Mouse (Mus musculus) hindbrain, embryonic 16.5 days (tissue): ENCODE results near the gene Upk1b. TPM values are rescaled to one million over a fixed set of nuclear protein-coding genes. Genes with fewer than 3 reads are reported as not detected.

Experiments used
- ATAC-seq: fragments of 200-750 bp; cut with Nextera tagmentation; 2 replicates; pipeline ENCODE4 v1.8.0; 2017; ENCODE audit warnings: moderate TSS enrichment, moderate library complexity
- H3K27ac ChIP-seq: fragments of 300-500 bp; sonication (generic); 2 replicates; pipeline ENCODE4 v1.5.1; 2014; ENCODE audit warnings: low read depth, mild to moderate bottlenecking, control low read depth, low read length, moderate library complexity
- H3K27me3 ChIP-seq: fragments of 300-500 bp; sonication (generic); replicated peaks from 2 replicates; pipeline ENCODE4 v1.6.1; 2014; ENCODE audit warnings: low read length; ENCODE audit not compliant: control insufficient read depth, insufficient read depth
- H3K36me3 ChIP-seq: fragments of 300-500 bp; sonication (generic); 2 replicates; pipeline ENCODE4 v1.6.1; 2014; ENCODE audit warnings: mild to moderate bottlenecking, low read length, moderate library complexity, mixed read lengths; ENCODE audit not compliant: control insufficient read depth, insufficient read depth
- H3K4me1 ChIP-seq: fragments of 300-500 bp; sonication (generic); 2 replicates; pipeline ENCODE4 v1.6.1; 2014; ENCODE audit warnings: low read depth, low read length; ENCODE audit not compliant: control insufficient read depth, insufficient read depth
- H3K4me2 ChIP-seq: fragments of 300-500 bp; sonication (generic); 2 replicates; pipeline ENCODE4 v1.6.1; 2014; ENCODE audit warnings: mild to moderate bottlenecking, low read length, control low read depth, moderate library complexity
- H3K4me3 ChIP-seq: fragments of 300-500 bp; sonication (generic); 2 replicates; pipeline ENCODE4 v1.5.1; 2014; ENCODE audit warnings: mild to moderate bottlenecking, low read length, control low read depth, moderate library complexity
- H3K9ac ChIP-seq: fragments of 300-500 bp; sonication (generic); 2 replicates; pipeline ENCODE4 v1.6.1; 2014; ENCODE audit warnings: low read depth, mild to moderate bottlenecking, control low read depth, low read length, moderate library complexity
- H3K9me3 ChIP-seq: fragments of 300-500 bp; sonication (generic); 2 replicates; pipeline ENCODE4 v1.6.1; 2014; ENCODE audit warnings: mild to moderate bottlenecking, low read length, moderate library complexity; ENCODE audit not compliant: control insufficient read depth
- WGBS: fragments of 180-500 bp; shearing (Covaris S2); extraction: QIAGEN DNeasy Blood & Tissue Kit; methylation state at CpG from one replicate; pipeline ENCODE4 v1.1.7; 2014; 5-methylcytosine and 5-hydroxymethylcytosine counted together
- polyA plus RNA-seq: library from polyadenylated mRNA; unstranded; fragments of >200 nt; fragmentation: Nextera tagmentation; extraction: Ambion mirVana; gene quantifications from 2 replicates; pipeline ENCODE4 v1.2.1, GENCODE M21; 2015

Upk1b gene
- polyA plus RNA-seq, 1 experiment from 2014 or later, result 0.60 TPM

GRCm38 (mm10) chr16:38767761-38768160, 32.4 kb downstream of the Upk1b start:
- H3K27ac ChIP-seq, result no peak overlapping the region
- no peaks in the 10 kb centered on the region for H3K9me3 ChIP-seq
- H3K4me2 ChIP-seq, result no peak overlapping the region
- 85% methylated on average over 8 of the region's 8 CpGs for WGBS
- peaks cover 29% of the 10 kb centered on the region for H3K36me3 ChIP-seq
- no peak overlapping the region for H3K9ac ChIP-seq
- no peak for ATAC-seq
- no peaks in the 10 kb centered on the region for H3K4me1 ChIP-seq
- no peak overlapping the region for H3K4me3 ChIP-seq
- H3K27me3 ChIP-seq, result no peaks in the 10 kb centered on the region

- Histone ChIP-seq H3K27me3 (no peaks in the 10 kb centered on the region), H3K27ac (no peak overlapping the region), H3K4me1 (no peaks in the 10 kb centered on the region), H3K4me2 (no peak overlapping the region), H3K9me3 (no peaks in the 10 kb centered on the region), H3K36me3 (peaks cover 29% of the 10 kb centered on the region), H3K9ac (no peak overlapping the region), H3K4me3 (no peak overlapping the region)
- ATAC-seq, result no peak
- WGBS, result 66% methylated on average over 3 of the region's 3 CpGs
Measured at GRCm38 (mm10) chr16:38766671-38767070, 33.5 kb downstream of the Upk1b start.

- Histone ChIP-seq H3K27ac (no peak overlapping the region), H3K27me3 (no peaks in the 10 kb centered on the region), H3K4me1 (no peaks in the 10 kb centered on the region), H3K36me3 (peaks cover 29% of the 10 kb centered on the region), H3K9me3 (no peaks in the 10 kb centered on the region), H3K4me3 (no peak overlapping the region), H3K4me2 (no peak overlapping the region), H3K9ac (no peak overlapping the region)
- no peak for ATAC-seq
- WGBS, result 80% methylated on average over 4 of the region's 4 CpGs
Measured at GRCm38 (mm10) chr16:38763508-38763907, 36.6 kb downstream of the Upk1b start.

- peaks cover 31% of the 10 kb centered on the region for H3K36me3 ChIP-seq
- ATAC-seq, result no peak
- WGBS, result 84% methylated on average over 8 of the region's 8 CpGs
Measured at GRCm38 (mm10) chr16:38762401-38762800, 37.7 kb downstream of the Upk1b start.

GRCm38 (mm10) chr16:38761972-38762371, 38.2 kb downstream of the Upk1b start:
- WGBS, result 89% methylated on average over 5 of the region's 5 CpGs
- no peak for ATAC-seq
- H3K4me1 ChIP-seq, result no peaks in the 10 kb centered on the region
- no peak overlapping the region for H3K27ac ChIP-seq
- H3K27me3 ChIP-seq, result no peaks in the 10 kb centered on the region
- H3K4me2 ChIP-seq, result no peak overlapping the region
- H3K9me3 ChIP-seq, result no peaks in the 10 kb centered on the region
- no peak overlapping the region for H3K4me3 ChIP-seq
- peaks cover 29% of the 10 kb centered on the region for H3K36me3 ChIP-seq
- no peak overlapping the region for H3K9ac ChIP-seq

More at GRCm38 (mm10) chr16:38762401-38762800, 37.7 kb downstream of the Upk1b start:
- Histone ChIP-seq H3K9me3 (no peaks in the 10 kb centered on the region), H3K4me3 (no peak overlapping the region), H3K4me2 (no peak overlapping the region), H3K4me1 (no peaks in the 10 kb centered on the region), H3K9ac (no peak overlapping the region), H3K27ac (no peak overlapping the region), H3K27me3 (no peaks in the 10 kb centered on the region)

GRCm38 (mm10) chr16:38760834-38761375, 39.2 kb downstream of the Upk1b start:
- no peak overlapping the region for H3K27ac ChIP-seq
- no peaks in the 10 kb centered on the region for H3K27me3 ChIP-seq
- no peak for ATAC-seq
- no peak overlapping the region for H3K4me2 ChIP-seq
- no peaks in the 10 kb centered on the region for H3K9me3 ChIP-seq
- H3K9ac ChIP-seq, result no peak overlapping the region
- no peaks in the 10 kb centered on the region for H3K4me1 ChIP-seq
- H3K36me3 ChIP-seq, result peaks cover 25% of the 10 kb centered on the region
- WGBS, result 87% methylated on average over 6 of the region's 6 CpGs
- no peak overlapping the region for H3K4me3 ChIP-seq

- H3K36me3 ChIP-seq, result peaks cover 24% of the 10 kb centered on the region
- no peaks in the 10 kb centered on the region for H3K9me3 ChIP-seq
- WGBS, result 92% methylated on average over 5 of the region's 5 CpGs
Measured at GRCm38 (mm10) chr16:38760239-38760638, 39.9 kb downstream of the Upk1b start.

GRCm38 (mm10) chr16:38758104-38758861, 41.8 kb downstream of the Upk1b start:
- Histone ChIP-seq H3K9ac (no peak overlapping the region), H3K27me3 (no peaks in the 10 kb centered on the region), H3K27ac (no peak overlapping the region), H3K36me3 (peaks cover 25% of the 10 kb centered on the region), H3K9me3 (no peaks in the 10 kb centered on the region), H3K4me3 (no peak overlapping the region), H3K4me1 (no peaks in the 10 kb centered on the region), H3K4me2 (no peak overlapping the region)
- ATAC-seq, result no peak
- 84% methylated on average over 12 of the region's 12 CpGs for WGBS

More at GRCm38 (mm10) chr16:38760239-38760638, 39.9 kb downstream of the Upk1b start:
- Histone ChIP-seq H3K27me3 (no peaks in the 10 kb centered on the region), H3K27ac (no peak overlapping the region), H3K9ac (no peak overlapping the region), H3K4me1 (no peaks in the 10 kb centered on the region), H3K4me3 (no peak overlapping the region), H3K4me2 (no peak overlapping the region)
- no peak for ATAC-seq

- Histone ChIP-seq H3K4me1 (no peaks in the 10 kb centered on the region), H3K9ac (no peak overlapping the region), H3K9me3 (no peaks in the 10 kb centered on the region), H3K4me2 (no peak overlapping the region), H3K4me3 (no peak overlapping the region), H3K27ac (no peak overlapping the region), H3K36me3 (peaks cover 25% of the 10 kb centered on the region), H3K27me3 (no peaks in the 10 kb centered on the region)
- WGBS, result 95% methylated on average over 19 of the region's 19 CpGs
- ATAC-seq, result no peak
Measured at GRCm38 (mm10) chr16:38757626-38758025, 42.5 kb downstream of the Upk1b start.
